Mouse (Mus musculus): ENCODE results near the gene Efcab7. TPM values are rescaled to one million over a fixed set of nuclear protein-coding genes. Genes with fewer than 3 reads are reported as not detected.
A peak's percentile ranks its signal among the peaks of the same experiment; 100 is the strongest.

Gene Efcab7
- polyA plus RNA-seq, 1 experiment from 2014 or later, result 7.4 TPM

- no peak for ATAC-seq (replicated peaks; ENCODE audit: extremely low read depth, insufficient read depth, low FRiP score)
Measured at GRCm38 (mm10) chr4:99936278-99936677, 107.3 kb downstream of the Efcab7 start.

DNA sequence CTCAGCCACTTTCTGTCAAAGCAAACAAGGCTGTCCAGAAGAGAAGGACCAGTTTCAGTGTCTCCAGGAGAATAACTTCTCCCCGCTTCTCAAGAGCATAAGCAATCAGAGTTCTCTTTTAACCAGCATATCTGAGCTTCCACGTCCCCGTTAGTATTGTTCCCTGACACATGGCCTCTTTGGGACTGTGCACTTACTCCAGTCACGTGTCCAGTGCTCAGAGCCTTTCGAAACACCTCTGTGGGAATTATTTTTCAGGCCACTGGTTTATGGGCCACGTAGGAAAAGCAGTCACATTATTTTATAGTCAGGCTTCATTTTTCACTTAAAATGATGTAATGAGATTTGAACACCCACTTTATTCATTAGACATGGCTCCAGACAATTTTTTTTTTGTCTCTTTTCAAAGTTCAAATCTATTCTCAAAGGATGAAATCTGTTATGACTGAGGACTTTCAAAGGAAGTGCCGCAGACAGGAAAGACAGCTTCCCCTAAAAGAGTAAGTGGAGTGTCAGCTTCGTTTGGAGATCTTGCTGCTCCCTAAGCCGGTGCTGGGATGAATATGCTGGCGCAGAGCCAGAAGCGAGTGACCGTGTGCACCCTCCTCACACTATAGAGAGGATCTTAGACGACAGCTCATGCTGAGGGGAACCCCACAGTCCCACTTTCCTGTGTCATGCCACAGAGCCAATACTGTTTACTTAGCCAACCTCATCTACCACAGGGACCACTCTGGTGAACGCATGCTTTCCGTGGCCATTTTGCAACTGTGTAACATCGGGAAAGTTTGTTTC lies 110.9 kb downstream of the Efcab7 start:
- no peak for ATAC-seq (replicated peaks; ENCODE audit: extremely low read depth, insufficient read depth, low FRiP score)
- Histone ChIP-seq H3K9me3 (replicated peaks; ENCODE audit: control insufficient read depth, low read length) (no peaks in the 10 kb centered on the region), H3K36me3 (ENCODE audit: control insufficient read depth, insufficient read depth) (peaks cover 9% of the 10 kb centered on the region; the same call in 1 of the 2 replicates), H3K4me2 (ENCODE audit: low read depth, low read length) (no peak overlapping the region), H3K27me3 (ENCODE audit: control insufficient read depth, insufficient read depth, low read length) (no peaks in the 10 kb centered on the region), H3K9ac (ENCODE audit: low read length) (no peak overlapping the region), H3K4me3 (ENCODE audit: low read length) (no peak overlapping the region), H3K4me1 (ENCODE audit: control insufficient read depth, insufficient read depth, low read length) (peaks cover 41% of the 10 kb centered on the region), H3K27ac (ENCODE audit: low read length) (0 out of 2 replicates have a peak overlapping the region, but pooled peaks have one; percentile 52)
- WGBS, result 39% methylated on average over 16 of the region's 16 CpGs

More at GRCm38 (mm10) chr4:99936278-99936677, 107.3 kb downstream of the Efcab7 start:
- no peak overlapping the region for H3K4me2 ChIP-seq (ENCODE audit: low read depth, low read length)
- H3K4me3 ChIP-seq (ENCODE audit: low read length), result no peak overlapping the region
- no peaks in the 10 kb centered on the region for H3K27me3 ChIP-seq (ENCODE audit: control insufficient read depth, insufficient read depth, low read length)
- H3K4me1 ChIP-seq (ENCODE audit: control insufficient read depth, insufficient read depth, low read length), result peaks cover 41% of the 10 kb centered on the region
- no peaks in the 10 kb centered on the region for H3K9me3 ChIP-seq (replicated peaks; ENCODE audit: control insufficient read depth, low read length)
- WGBS, result 84% methylated on average over 5 of the region's 5 CpGs
- H3K9ac ChIP-seq (ENCODE audit: low read length), result no peak overlapping the region
- no peak overlapping the region for H3K27ac ChIP-seq (ENCODE audit: low read length)
- peaks cover 9% of the 10 kb centered on the region; the same call in 1 of the 2 replicates for H3K36me3 ChIP-seq (ENCODE audit: control insufficient read depth, insufficient read depth)

GRCm38 (mm10) chr4:99941655-99942414 lies 112.8 kb downstream of the Efcab7 start:
- WGBS, result 46% methylated on average over 10 of the region's 10 CpGs
- H3K27ac ChIP-seq (ENCODE audit: low read length), result peak overlapping the region; percentile 12; the same call in 1 of the 2 replicates
- H3K27me3 ChIP-seq (ENCODE audit: control insufficient read depth, insufficient read depth, low read length), result no peaks in the 10 kb centered on the region
- H3K4me2 ChIP-seq (ENCODE audit: low read depth, low read length), result no peak overlapping the region
- no peaks in the 10 kb centered on the region for H3K9me3 ChIP-seq (replicated peaks; ENCODE audit: control insufficient read depth, low read length)
- peaks cover 5% of the 10 kb centered on the region; the same call in 1 of the 2 replicates for H3K36me3 ChIP-seq (ENCODE audit: control insufficient read depth, insufficient read depth)
- H3K9ac ChIP-seq (ENCODE audit: low read length), result peak overlapping the region; percentile 28; the same call in 1 of the 2 replicates
- H3K4me1 ChIP-seq (ENCODE audit: control insufficient read depth, insufficient read depth, low read length), result peaks cover 33% of the 10 kb centered on the region
- ATAC-seq (replicated peaks; ENCODE audit: extremely low read depth, insufficient read depth, low FRiP score), result peak; percentile 42; the same call in 1 of the 2 replicates
- H3K4me3 ChIP-seq (ENCODE audit: low read length), result no peak overlapping the region

DNA sequence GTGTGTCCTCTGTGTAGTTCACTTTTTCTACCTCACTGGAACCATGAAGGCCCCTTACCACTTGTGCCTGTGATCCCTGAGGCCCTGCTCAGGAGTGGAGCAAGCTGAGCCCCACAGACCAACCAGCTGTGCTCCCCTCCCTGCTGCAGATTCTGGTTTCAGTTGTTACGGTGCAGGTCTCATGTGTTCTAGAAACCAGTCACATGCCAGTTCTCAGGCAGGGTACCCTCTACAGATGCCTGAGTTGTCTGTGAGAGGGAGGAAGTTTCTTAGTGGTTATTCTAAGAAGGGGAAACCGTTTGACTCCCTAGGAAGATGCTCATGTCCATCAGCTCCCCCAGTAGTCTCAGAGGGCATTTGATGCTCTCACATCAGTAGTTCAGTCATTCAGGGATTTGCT lies 115.6 kb downstream of the Efcab7 start:
- no peak overlapping the region for H3K4me2 ChIP-seq (ENCODE audit: low read depth, low read length)
- WGBS, result 53% methylated on average over 2 of the region's 2 CpGs
- H3K27me3 ChIP-seq (ENCODE audit: control insufficient read depth, insufficient read depth, low read length), result no peaks in the 10 kb centered on the region
- H3K4me1 ChIP-seq (ENCODE audit: control insufficient read depth, insufficient read depth, low read length), result peaks cover 34% of the 10 kb centered on the region
- no peak overlapping the region for H3K27ac ChIP-seq (ENCODE audit: low read length)
- H3K9ac ChIP-seq (ENCODE audit: low read length), result no peak overlapping the region
- H3K4me3 ChIP-seq (ENCODE audit: low read length), result no peak overlapping the region
- 0 out of 2 replicates have a peak, but pooled peaks cover 2% of the 10 kb centered on the region for H3K36me3 ChIP-seq (ENCODE audit: control insufficient read depth, insufficient read depth)
- ATAC-seq (replicated peaks; ENCODE audit: extremely low read depth, insufficient read depth, low FRiP score), result no peak; the same call in 1 of the 2 replicates
- no peaks in the 10 kb centered on the region for H3K9me3 ChIP-seq (replicated peaks; ENCODE audit: control insufficient read depth, low read length)

GRCm38 (mm10) chr4:99945011-99945410 lies 116.0 kb downstream of the Efcab7 start:
- no peaks in the 10 kb centered on the region for H3K27me3 ChIP-seq (ENCODE audit: control insufficient read depth, insufficient read depth, low read length)
- 0 out of 2 replicates have a peak, but pooled peaks cover 2% of the 10 kb centered on the region for H3K36me3 ChIP-seq (ENCODE audit: control insufficient read depth, insufficient read depth)
- ATAC-seq (replicated peaks; ENCODE audit: extremely low read depth, insufficient read depth, low FRiP score), result no peak
- H3K9me3 ChIP-seq (replicated peaks; ENCODE audit: control insufficient read depth, low read length), result no peaks in the 10 kb centered on the region
- peaks cover 30% of the 10 kb centered on the region for H3K4me1 ChIP-seq (ENCODE audit: control insufficient read depth, insufficient read depth, low read length)
- no peak overlapping the region for H3K4me2 ChIP-seq (ENCODE audit: low read depth, low read length)
- no peak overlapping the region for H3K9ac ChIP-seq (ENCODE audit: low read length)
- WGBS, result 81% methylated on average over 7 of the region's 7 CpGs
- no peak overlapping the region for H3K27ac ChIP-seq (ENCODE audit: low read length)
- H3K4me3 ChIP-seq (ENCODE audit: low read length), result no peak overlapping the region

DNA sequence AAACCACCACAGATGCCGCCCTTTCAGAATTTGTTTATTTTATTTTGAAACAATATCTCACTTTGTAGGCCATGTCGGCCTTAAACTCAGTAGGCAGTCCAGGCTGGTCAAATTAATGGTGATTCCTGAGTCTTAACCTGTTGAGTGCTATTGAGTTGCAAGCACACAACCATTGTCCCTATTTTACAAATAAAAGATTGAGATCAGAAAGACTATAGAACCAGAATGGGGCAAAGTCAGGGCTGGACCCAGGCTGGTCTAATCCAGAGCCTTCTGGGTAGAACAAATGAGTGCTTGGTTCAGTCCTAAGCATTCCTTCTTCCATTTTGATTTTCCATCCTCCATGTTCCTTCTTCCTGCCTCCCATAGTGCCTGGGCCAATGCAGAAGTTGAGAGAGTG lies 117.5 kb downstream of the Efcab7 start:
- 93% methylated on average over 2 of the region's 2 CpGs for WGBS
- Histone ChIP-seq H3K9me3 (replicated peaks; ENCODE audit: control insufficient read depth, low read length) (no peaks in the 10 kb centered on the region), H3K27me3 (ENCODE audit: control insufficient read depth, insufficient read depth, low read length) (no peaks in the 10 kb centered on the region), H3K4me3 (ENCODE audit: low read length) (no peak overlapping the region), H3K9ac (ENCODE audit: low read length) (no peak overlapping the region), H3K4me2 (ENCODE audit: low read depth, low read length) (no peak overlapping the region), H3K36me3 (ENCODE audit: control insufficient read depth, insufficient read depth) (peaks cover 3% of the 10 kb centered on the region; the same call in 1 of the 2 replicates), H3K4me1 (ENCODE audit: control insufficient read depth, insufficient read depth, low read length) (peaks cover 17% of the 10 kb centered on the region), H3K27ac (ENCODE audit: low read length) (no peak overlapping the region)
- no peak for ATAC-seq (replicated peaks; ENCODE audit: extremely low read depth, insufficient read depth, low FRiP score)

- H3K27ac ChIP-seq (ENCODE audit: low read length), result no peak overlapping the region; the same call in 1 of the 2 replicates
- H3K4me1 ChIP-seq (ENCODE audit: control insufficient read depth, insufficient read depth, low read length), result peaks cover 12% of the 10 kb centered on the region
- no peak overlapping the region for H3K4me2 ChIP-seq (ENCODE audit: low read depth, low read length)
- no peaks in the 10 kb centered on the region for H3K27me3 ChIP-seq (ENCODE audit: control insufficient read depth, insufficient read depth, low read length)
- ATAC-seq (replicated peaks; ENCODE audit: extremely low read depth, insufficient read depth, low FRiP score), result no peak
- no peak overlapping the region for H3K9ac ChIP-seq (ENCODE audit: low read length)
- WGBS, result 87% methylated on average over 1 of the region's 1 CpGs
- peaks cover 8% of the 10 kb centered on the region for H3K36me3 ChIP-seq (ENCODE audit: control insufficient read depth, insufficient read depth)
- H3K9me3 ChIP-seq (replicated peaks; ENCODE audit: control insufficient read depth, low read length), result no peaks in the 10 kb centered on the region
- no peak overlapping the region for H3K4me3 ChIP-seq (ENCODE audit: low read length)
Measured at GRCm38 (mm10) chr4:99947192-99947591, 118.2 kb downstream of the Efcab7 start.

- H3K9me3 ChIP-seq (replicated peaks; ENCODE audit: control insufficient read depth, low read length), result no peaks in the 10 kb centered on the region
- no peak overlapping the region for H3K9ac ChIP-seq (ENCODE audit: low read length)
- no peak overlapping the region for H3K4me3 ChIP-seq (ENCODE audit: low read length)
- peaks cover 9% of the 10 kb centered on the region for H3K4me1 ChIP-seq (ENCODE audit: control insufficient read depth, insufficient read depth, low read length)
- H3K27me3 ChIP-seq (ENCODE audit: control insufficient read depth, insufficient read depth, low read length), result no peaks in the 10 kb centered on the region
- no peak for ATAC-seq (replicated peaks; ENCODE audit: extremely low read depth, insufficient read depth, low FRiP score)
- 96% methylated on average over 1 of the region's 1 CpGs for WGBS
- H3K4me2 ChIP-seq (ENCODE audit: low read depth, low read length), result no peak overlapping the region
- H3K36me3 ChIP-seq (ENCODE audit: control insufficient read depth, insufficient read depth), result peaks cover 8% of the 10 kb centered on the region
- H3K27ac ChIP-seq (ENCODE audit: low read length), result no peak overlapping the region
Measured at GRCm38 (mm10) chr4:99947896-99948295, 118.9 kb downstream of the Efcab7 start.

- H3K4me2 ChIP-seq (ENCODE audit: low read depth, low read length), result no peak overlapping the region
- H3K9ac ChIP-seq (ENCODE audit: low read length), result no peak overlapping the region
- 79% methylated on average over 2 of the region's 2 CpGs for WGBS
- no peak for ATAC-seq (replicated peaks; ENCODE audit: extremely low read depth, insufficient read depth, low FRiP score)
- peaks cover 6% of the 10 kb centered on the region for H3K4me1 ChIP-seq (ENCODE audit: control insufficient read depth, insufficient read depth, low read length)
- H3K9me3 ChIP-seq (replicated peaks; ENCODE audit: control insufficient read depth, low read length), result no peaks in the 10 kb centered on the region
- H3K4me3 ChIP-seq (ENCODE audit: low read length), result no peak overlapping the region
- no peak overlapping the region for H3K27ac ChIP-seq (ENCODE audit: low read length)
- no peaks in the 10 kb centered on the region for H3K27me3 ChIP-seq (ENCODE audit: control insufficient read depth, insufficient read depth, low read length)
- H3K36me3 ChIP-seq (ENCODE audit: control insufficient read depth, insufficient read depth), result peaks cover 6% of the 10 kb centered on the region
Measured at GRCm38 (mm10) chr4:99953904-99954303, 124.9 kb downstream of the Efcab7 start.

Measured in heart, embryonic 16.5 days (tissue).